Mouse (Mus musculus) heart, embryonic 11.5 days (tissue): ENCODE measurements around the gene Ifitm2. TPM values are rescaled to one million over a fixed set of nuclear protein-coding genes. Genes with fewer than 3 reads are reported as not detected.

ENCODE experiments used
- ATAC-seq: fragments of 200-750 bp; cut with Nextera tagmentation; replicated peaks from 2 replicates; pipeline ENCODE4 v1.8.0; 2017; ENCODE audit warnings: moderate library complexity; ENCODE audit not compliant: insufficient number of reproducible peaks, low FRiP score, low TSS enrichment
- H3K27ac ChIP-seq: fragments of 300-500 bp; sonication (generic); 2 replicates; pipeline ENCODE4 v1.5.1; 2014; ENCODE audit warnings: mild to moderate bottlenecking, low read depth, low read length
- H3K27me3 ChIP-seq: fragments of 300-500 bp; sonication (generic); 2 replicates; pipeline ENCODE4 v1.6.1; 2014; ENCODE audit warnings: mild to moderate bottlenecking, low read length, mixed read lengths; ENCODE audit not compliant: control insufficient read depth, insufficient read depth
- H3K36me3 ChIP-seq: fragments of 300-500 bp; sonication (generic); 2 replicates; pipeline ENCODE4 v1.6.1; 2014; ENCODE audit warnings: mild to moderate bottlenecking, low read length, moderate library complexity, mixed read lengths; ENCODE audit not compliant: control insufficient read depth, insufficient read depth
- H3K4me1 ChIP-seq: fragments of 300-500 bp; sonication (generic); 2 replicates; pipeline ENCODE4 v1.6.1; 2014; ENCODE audit warnings: low read length; ENCODE audit not compliant: control insufficient read depth, insufficient read depth
- H3K4me2 ChIP-seq: fragments of 300-500 bp; sonication (generic); 2 replicates; pipeline ENCODE4 v1.6.1; 2014; ENCODE audit warnings: mild to moderate bottlenecking, moderate library complexity
- H3K4me3 ChIP-seq: fragments of 300-500 bp; sonication (generic); 2 replicates; pipeline ENCODE4 v1.5.1; 2014; ENCODE audit warnings: low read depth, low read length
- H3K9ac ChIP-seq: fragments of 300-500 bp; sonication (generic); 2 replicates; pipeline ENCODE4 v1.6.1; 2014; ENCODE audit warnings: mild to moderate bottlenecking, low read depth, low read length, moderate library complexity
- H3K9me3 ChIP-seq: fragments of 300-500 bp; sonication (generic); replicated peaks from 2 replicates; pipeline ENCODE4 v1.6.1; 2016; ENCODE audit warnings: low read length; ENCODE audit not compliant: control insufficient read depth
- WGBS: fragments of 180-500 bp; shearing (Covaris S2); extraction: QIAGEN DNeasy Blood & Tissue Kit; methylation state at CpG from one replicate; pipeline ENCODE4 v1.1.7; 2014; ENCODE audit not compliant: insufficient replicate concordance; 5-methylcytosine and 5-hydroxymethylcytosine counted together
- polyA plus RNA-seq: library from polyadenylated mRNA; unstranded; fragments of >200 nt; fragmentation: Nextera tagmentation; extraction: Ambion mirVana; gene quantifications from 2 replicates; pipeline ENCODE4 v1.2.1, GENCODE M21; 2014

The Ifitm2 gene
- polyA plus RNA-seq, 1 experiment from 2014 or later, result 420 TPM

- WGBS, result 78% methylated on average over 4 of the region's 4 CpGs
- H3K9ac ChIP-seq, result no peak overlapping the region
- peaks cover 5% of the 10 kb centered on the region for H3K4me1 ChIP-seq
Observed at GRCm38 (mm10) chr7:140943356-140943755, 12.4 kb downstream of the Ifitm2 start.

GRCm38 (mm10) chr7:140942811-140943210 lies 13.0 kb downstream of the Ifitm2 start:
- Histone ChIP-seq H3K27ac (no peak overlapping the region), H3K9ac (no peak overlapping the region)

More at GRCm38 (mm10) chr7:140943356-140943755, 12.4 kb downstream of the Ifitm2 start:
- H3K36me3 ChIP-seq, result no peaks in the 10 kb centered on the region
- H3K27me3 ChIP-seq, result peaks cover 3% of the 10 kb centered on the region; the same call in 1 of the 2 replicates
- H3K27ac ChIP-seq, result no peak overlapping the region
- H3K9me3 ChIP-seq, result no peaks in the 10 kb centered on the region
- ATAC-seq, result no peak
- no peak overlapping the region for H3K4me3 ChIP-seq
- no peak overlapping the region for H3K4me2 ChIP-seq

GRCm38 (mm10) chr7:140942341-140942740 lies 13.4 kb downstream of the Ifitm2 start:
- Histone ChIP-seq H3K4me1 (peaks cover 2% of the 10 kb centered on the region; the same call in 1 of the 2 replicates), H3K4me2 (peak overlapping the region; percentile 79), H3K9ac (peak overlapping the region; percentile 86), H3K27ac (peak overlapping the region; percentile 85), H3K4me3 (peak overlapping the region; percentile 53), H3K36me3 (no peaks in the 10 kb centered on the region), H3K27me3 (peaks cover 3% of the 10 kb centered on the region; the same call in 1 of the 2 replicates), H3K9me3 (no peaks in the 10 kb centered on the region)
- ATAC-seq, result no peak
- 61% methylated on average over 9 of the region's 9 CpGs for WGBS

More at GRCm38 (mm10) chr7:140942811-140943210, 13.0 kb downstream of the Ifitm2 start:
- H3K27me3 ChIP-seq, result peaks cover 3% of the 10 kb centered on the region; the same call in 1 of the 2 replicates
- no peaks in the 10 kb centered on the region for H3K9me3 ChIP-seq
- H3K4me3 ChIP-seq, result no peak overlapping the region
- no peak for ATAC-seq
- no peaks in the 10 kb centered on the region for H3K36me3 ChIP-seq
- peaks cover 2% of the 10 kb centered on the region; the same call in 1 of the 2 replicates for H3K4me1 ChIP-seq
- H3K4me2 ChIP-seq, result no peak overlapping the region
- WGBS, result 88% methylated on average over 10 of the region's 10 CpGs

- Histone ChIP-seq H3K9ac (peak within 1 kb of the TSS; percentile 86), H3K4me1 (peaks cover 1% of the 10 kb centered on the region; the same call in 1 of the 2 replicates), H3K36me3 (no peaks in the 10 kb centered on the region), H3K9me3 (no peaks in the 10 kb centered on the region), H3K27ac (peak within 1 kb of the TSS; percentile 85), H3K4me2 (peak within 1 kb of the TSS; percentile 79), H3K4me3 (peak within 1 kb of the TSS; percentile 53), H3K27me3 (peaks cover 3% of the 10 kb centered on the region; the same call in 1 of the 2 replicates)
- ATAC-seq, result peak; percentile 82
- WGBS, result 3% methylated on average over 33 of the region's 33 CpGs
Observed at GRCm38 (mm10) chr7:140941222-140942051, 14.3 kb downstream of the Ifitm2 start, which contains the start of gene Pgghg. Gene Pgghg, plus strand, starts transcription at chr7:140941391.

GRCm38 (mm10) chr7:140939669-140940171 lies 16.1 kb downstream of the Ifitm2 start:
- Histone ChIP-seq H3K36me3 (no peaks in the 10 kb centered on the region), H3K27ac (no peak overlapping the region), H3K4me2 (no peak overlapping the region), H3K4me1 (no peaks in the 10 kb centered on the region; the same call in 1 of the 2 replicates), H3K9ac (no peak overlapping the region), H3K9me3 (no peaks in the 10 kb centered on the region), H3K27me3 (peaks cover 7% of the 10 kb centered on the region; the same call in 1 of the 2 replicates), H3K4me3 (no peak overlapping the region)
- whole genome bisulfite sequencing, result 15% methylated on average over 8 of the region's 8 CpGs
- 0 out of 2 replicates have a peak, but pooled peaks have one; percentile 22 for ATAC-seq

- no peaks in the 10 kb centered on the region for H3K36me3 ChIP-seq
- no peaks in the 10 kb centered on the region for H3K9me3 ChIP-seq
- no peaks in the 10 kb centered on the region; the same call in 1 of the 2 replicates for H3K4me1 ChIP-seq
- no peak overlapping the region for H3K4me3 ChIP-seq
- H3K27ac ChIP-seq, result no peak overlapping the region
- ATAC-seq, result no peak
- H3K9ac ChIP-seq, result no peak overlapping the region
- no peak overlapping the region for H3K4me2 ChIP-seq
- peaks cover 7% of the 10 kb centered on the region; the same call in 1 of the 2 replicates for H3K27me3 ChIP-seq
- WGBS, result 27% methylated on average over 2 of the region's 2 CpGs
Observed at GRCm38 (mm10) chr7:140938896-140939295, 16.9 kb downstream of the Ifitm2 start.

GRCm38 (mm10) chr7:140938436-140938835 lies 17.4 kb downstream of the Ifitm2 start:
- H3K9me3 ChIP-seq, result no peaks in the 10 kb centered on the region
- no peak for ATAC-seq
- WGBS, result 46% methylated on average over 3 of the region's 3 CpGs

GRCm38 (mm10) chr7:140927181-140927580 lies 28.6 kb downstream of the Ifitm2 start:
- WGBS, result 83% methylated on average over 6 of the region's 6 CpGs
- ATAC-seq, result no peak

More at GRCm38 (mm10) chr7:140938436-140938835, 17.4 kb downstream of the Ifitm2 start:
- no peak overlapping the region for H3K4me2 ChIP-seq
- no peaks in the 10 kb centered on the region; the same call in 1 of the 2 replicates for H3K4me1 ChIP-seq
- H3K4me3 ChIP-seq, result no peak overlapping the region
- H3K27me3 ChIP-seq, result peaks cover 7% of the 10 kb centered on the region; the same call in 1 of the 2 replicates
- H3K36me3 ChIP-seq, result no peaks in the 10 kb centered on the region
- H3K9ac ChIP-seq, result no peak overlapping the region
- no peak overlapping the region for H3K27ac ChIP-seq

More at GRCm38 (mm10) chr7:140927181-140927580, 28.6 kb downstream of the Ifitm2 start:
- Histone ChIP-seq H3K27me3 (peaks cover 43% of the 10 kb centered on the region), H3K4me2 (no peak overlapping the region), H3K4me1 (peaks cover 3% of the 10 kb centered on the region; the same call in 1 of the 2 replicates), H3K9ac (no peak overlapping the region), H3K36me3 (no peaks in the 10 kb centered on the region), H3K9me3 (no peaks in the 10 kb centered on the region), H3K27ac (no peak overlapping the region), H3K4me3 (no peak overlapping the region)
